Mouse (Mus musculus) heart, adult 2 months (tissue): Measurements from ENCODE around the gene Atp6v1g2. TPM values are rescaled to one million over a fixed set of nuclear protein-coding genes. Genes with fewer than 3 reads are reported as not detected.
A peak's percentile ranks its signal among the peaks of the same experiment; 100 is the strongest.

Source experiments
- DNase-seq, 2 experiments: peaks; one replicate each; pipeline ENCODE4 v3.0.0; 2021
- H3K27ac ChIP-seq: fragments of 200-600 bp; 2 replicates; pipeline ENCODE4 v1.8.1; 2022
- H3K27me3 ChIP-seq: fragments of 200-500 bp; 2 replicates; pipeline ENCODE4 v1.6.1; 2012; ENCODE audit warnings: mild to moderate bottlenecking, low read length, inconsistent platforms, mixed read lengths; ENCODE audit not compliant: control insufficient read depth, insufficient read depth
- H3K36me3 ChIP-seq: fragments of 200-500 bp; 2 replicates; pipeline ENCODE4 v1.6.1; 2012; ENCODE audit warnings: low read length, inconsistent platforms; ENCODE audit not compliant: control insufficient read depth, insufficient read depth
- H3K4me1 ChIP-seq: fragments of 200-500 bp; 2 replicates; pipeline ENCODE4 v1.6.1; 2011; ENCODE audit warnings: low read length; ENCODE audit not compliant: control insufficient read depth, insufficient read depth
- H3K4me3 ChIP-seq: fragments of 200-600 bp; 2 replicates; pipeline ENCODE4 v1.8.1; 2022
- H3K79me2 ChIP-seq: fragments of 200-500 bp; replicated peaks from 2 replicates; pipeline ENCODE4 v1.6.1; 2012; ENCODE audit warnings: mild to moderate bottlenecking, inconsistent platforms, low read length, moderate library complexity, mixed read lengths; ENCODE audit not compliant: control insufficient read depth, insufficient read depth
- H3K9ac ChIP-seq: fragments of 200-500 bp; 2 replicates; pipeline ENCODE4 v1.6.1; 2012; ENCODE audit warnings: low read depth, mild to moderate bottlenecking, control low read depth, inconsistent platforms, low read length, mixed read lengths
- CTCF ChIP-seq: fragments of 200-600 bp; IDR thresholded peaks from 2 replicates; pipeline ENCODE4 v1.8.1; 2022; ENCODE audit warnings: antibody characterized with exemption, mild to moderate bottlenecking, moderate library complexity
- EP300 ChIP-seq: fragments of 200-500 bp; IDR thresholded peaks from 2 replicates; pipeline ENCODE4 v1.6.1; 2011; ENCODE audit warnings: low read depth, low read length, control low read depth; ENCODE audit not compliant: insufficient read depth
- POLR2A ChIP-seq: fragments of 200-500 bp; IDR thresholded peaks from 2 replicates; pipeline ENCODE4 v1.6.1; 2011; ENCODE audit warnings: mild to moderate bottlenecking, low read depth, low read length, control low read depth; ENCODE audit not compliant: insufficient read depth
- WGBS: fragments of 180-500 bp; shearing (Covaris S2); methylation state at CpG from one replicate; pipeline ENCODE4 v1.1.7; 2018; 5-methylcytosine and 5-hydroxymethylcytosine counted together
- intact Hi-C: fragments of 180-260 bp; cut with DNase I; formaldehyde crosslinking; loops from one replicate; pipeline ENCODE4 v1.15.1; 2025
- polyA plus RNA-seq: library from polyadenylated mRNA; depleted of rRNA; stranded (reverse); fragments of >200 nt; gene quantifications from 2 replicates; pipeline ENCODE4 v1.2.3, GENCODE M21; 2012
- total RNA-seq, 2 experiments: library from RNA; stranded (reverse); gene quantifications; 2 replicates each; pipeline ENCODE4 v1.2.3; 2021

Gene Atp6v1g2
- total and polyA plus RNA-seq, 3 experiments: 3.0 to 6.4 (median 3.2) TPM

DNA sequence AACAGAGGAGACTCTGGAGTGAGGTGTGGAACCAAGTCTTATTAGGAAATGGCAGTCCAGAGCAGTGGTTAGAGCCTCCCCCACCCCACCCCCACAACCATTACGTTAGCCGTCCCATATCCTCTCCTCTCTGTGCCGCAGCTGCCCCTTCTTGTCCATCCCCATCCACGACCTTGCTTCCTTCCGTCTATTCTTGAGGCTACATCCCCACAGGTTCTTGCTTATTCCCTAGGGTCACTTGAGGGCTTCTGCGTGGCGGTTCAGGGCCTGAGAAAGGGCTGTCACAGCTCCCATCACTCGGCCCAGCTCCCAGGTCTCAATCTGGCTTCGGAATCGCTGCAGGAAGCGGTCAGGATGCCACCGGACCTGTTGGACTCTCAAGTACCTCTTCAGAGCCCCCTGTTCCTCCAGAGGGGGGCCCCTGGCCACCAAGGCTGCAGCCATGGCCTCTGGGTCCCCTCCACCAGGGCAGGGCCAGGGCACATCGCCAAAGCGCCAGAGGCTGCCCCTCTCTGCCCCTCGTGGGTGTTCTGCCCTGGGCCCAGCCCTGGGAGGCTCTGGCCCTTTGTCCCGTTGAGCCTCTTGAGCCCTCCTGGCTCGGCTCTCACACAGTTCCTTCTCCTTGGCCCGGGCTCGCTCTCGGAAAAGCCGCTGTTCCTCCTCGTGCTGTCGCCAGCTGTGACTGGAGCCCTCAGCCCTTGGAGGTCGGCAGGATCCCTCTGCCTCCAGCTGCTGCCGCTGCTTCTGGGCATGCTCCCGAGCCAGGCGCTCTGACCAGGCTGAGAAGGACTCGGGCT lies 13.1 kb upstream of the Atp6v1g2 start, which contains the start of gene Gm16181:
Gm16181 (plus strand) TSS at position 679 of the 797 bp plus-strand sequence.
- Histone ChIP-seq H3K4me3 (peak within 1 kb of the TSS; percentile 34), H3K27me3 (no peaks in the 10 kb centered on the region), H3K36me3 (peaks cover 3% of the 10 kb centered on the region; the same call in 1 of the 2 replicates), H3K27ac (peak within 1 kb of the TSS; percentile 87), H3K4me1 (peaks cover 18% of the 10 kb centered on the region), H3K9ac (peak within 1 kb of the TSS; percentile 58), H3K79me2 (no peaks in the 10 kb centered on the region)
- TF ChIP-seq POLR2A (0 out of 2 replicates have a peak, but pooled peaks have one; percentile 39), EP300 (no peak)
- intact Hi-C loops: no loop called here
- DNase-seq: peak; percentile 73 to 78
- 36% methylated on average over 28 of the region's 28 CpGs for WGBS

DNA sequence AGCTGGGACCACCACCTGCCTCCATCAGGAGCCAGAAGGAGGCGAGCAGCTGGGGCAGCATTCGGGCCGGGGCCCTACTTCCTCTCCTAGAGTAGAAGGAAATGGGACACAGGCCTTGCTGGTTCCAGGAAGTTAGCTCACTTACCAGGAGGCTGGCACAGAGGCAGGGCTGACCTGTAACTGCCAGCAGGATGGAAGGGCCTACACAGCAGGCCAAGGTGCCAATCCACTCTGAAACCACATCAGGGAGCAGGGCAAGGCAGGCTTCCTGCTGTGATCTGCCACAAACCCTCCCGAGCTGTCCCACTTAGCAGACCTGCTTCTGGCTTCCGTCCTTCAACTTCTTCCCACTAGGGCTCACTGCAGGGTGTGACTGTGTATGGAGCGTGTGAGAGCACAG lies 11.2 kb upstream of the Atp6v1g2 start:
- Histone ChIP-seq H3K4me3 (no peak overlapping the region), H3K4me1 (peaks cover 18% of the 10 kb centered on the region), H3K36me3 (peaks cover 3% of the 10 kb centered on the region; the same call in 1 of the 2 replicates), H3K9ac (peak overlapping the region; percentile 43), H3K79me2 (0 out of 2 replicates have a peak, but pooled peaks cover 1% of the 10 kb centered on the region), H3K27ac (peak overlapping the region; percentile 67), H3K27me3 (no peaks in the 10 kb centered on the region)
- intact Hi-C loops: no loop called here
- no peak for TF ChIP-seq POLR2A
- DNase-seq: peak; percentile 35 to 44
- WGBS: 43% methylated on average over 6 of the region's 6 CpGs

- no peak overlapping the region for H3K27ac ChIP-seq
- no peaks in the 10 kb centered on the region for H3K27me3 ChIP-seq
- intact Hi-C loops: no loop called here
- no peak overlapping the region for H3K4me3 ChIP-seq
- 97% methylated on average over 4 of the region's 4 CpGs for WGBS
- H3K79me2 ChIP-seq: 0 out of 2 replicates have a peak, but pooled peaks cover 1% of the 10 kb centered on the region
- no peaks in the 10 kb centered on the region for H3K36me3 ChIP-seq
- no peak for DNase-seq
- TF ChIP-seq CTCF: no peak
- no peak for TF ChIP-seq POLR2A
- peaks cover 8% of the 10 kb centered on the region for H3K4me1 ChIP-seq
- no peak overlapping the region for H3K9ac ChIP-seq
Observed at GRCm38 (mm10) chr17:35224641-35225040, 8.8 kb upstream of the Atp6v1g2 start.

GRCm38 (mm10) chr17:35225456-35225855 lies 8.0 kb upstream of the Atp6v1g2 start:
- H3K27ac ChIP-seq: no peak overlapping the region
- DNase-seq: no peak
- no peak overlapping the region for H3K4me3 ChIP-seq
- no peak for TF ChIP-seq EP300
- TF ChIP-seq CTCF: no peak
- TF ChIP-seq POLR2A: no peak
- intact Hi-C loops: no loop called here
- H3K4me1 ChIP-seq: peaks cover 2% of the 10 kb centered on the region; the same call in 1 of the 2 replicates
- 89% methylated on average over 5 of the region's 5 CpGs for WGBS
- peaks cover 2% of the 10 kb centered on the region; the same call in 1 of the 2 replicates for H3K79me2 ChIP-seq
- H3K27me3 ChIP-seq: no peaks in the 10 kb centered on the region
- H3K9ac ChIP-seq: no peak overlapping the region
- no peaks in the 10 kb centered on the region for H3K36me3 ChIP-seq

- Histone ChIP-seq H3K36me3 (no peaks in the 10 kb centered on the region), H3K9ac (no peak overlapping the region), H3K4me3 (no peak overlapping the region), H3K27me3 (no peaks in the 10 kb centered on the region), H3K27ac (0 out of 2 replicates have a peak overlapping the region, but pooled peaks have one; percentile 15), H3K79me2 (peaks cover 5% of the 10 kb centered on the region), H3K4me1 (peaks cover 2% of the 10 kb centered on the region; the same call in 1 of the 2 replicates)
- DNase-seq: peak in 1 of 2 experiments; percentile 19
- WGBS: 53% methylated on average over 14 of the region's 14 CpGs
- TF ChIP-seq EP300: no peak
- TF ChIP-seq CTCF: peak; percentile 51
- intact Hi-C loops: no loop called here
Observed at GRCm38 (mm10) chr17:35226561-35227046, 6.9 kb upstream of the Atp6v1g2 start.

DNA sequence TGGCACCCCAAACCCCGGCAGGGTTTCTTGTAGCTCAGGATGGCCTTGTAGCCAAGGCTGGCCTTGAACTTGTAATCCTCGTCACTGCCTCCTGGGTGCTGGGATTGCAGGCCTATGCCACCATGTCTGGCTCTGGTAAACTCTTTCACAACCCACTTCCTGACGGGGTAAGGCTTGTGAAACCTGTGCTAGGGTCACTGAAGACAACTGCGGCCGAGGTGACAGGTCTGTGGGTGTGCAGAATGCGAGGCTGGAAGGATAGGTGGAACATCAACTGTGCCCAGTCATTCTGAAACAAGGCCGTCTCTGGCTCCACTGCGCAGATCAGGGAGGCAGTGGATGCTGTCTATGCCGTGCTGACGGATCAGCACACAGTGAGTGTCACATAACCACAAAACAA lies 2.4 kb upstream of the Atp6v1g2 start:
- Histone ChIP-seq H3K4me1 (peaks cover 4% of the 10 kb centered on the region; the same call in 1 of the 2 replicates), H3K9ac (no peak overlapping the region), H3K27me3 (no peaks in the 10 kb centered on the region), H3K79me2 (peaks cover 3% of the 10 kb centered on the region), H3K27ac (no peak overlapping the region), H3K36me3 (no peaks in the 10 kb centered on the region), H3K4me3 (no peak overlapping the region)
- peak in 1 of 2 experiments; percentile 15 for DNase-seq
- intact Hi-C loops: loop anchor here (10.0 kb wide), 1 partner anchor 376 kb away; the partner anchor contains the start of genes Nelfe and Skiv2l
- no peak for TF ChIP-seq CTCF
- TF ChIP-seq POLR2A: no peak
- no peak for TF ChIP-seq EP300
- 91% methylated on average over 10 of the region's 10 CpGs for WGBS
